Comparison of ENCODE assay signal across 8 mouse cellular contexts in genomic region chr2:4018431-4018876, GRCm38 (mm10). TPM values are rescaled to one million over a fixed set of nuclear protein-coding genes. Genes with fewer than 3 reads are reported as not detected.
DNase-seq lines count a peak whose midpoint lies in the region; ATAC-seq lines count a peak whose summit lies in the region.

No protein-coding gene starts in this region.

- no peak overlapping the region for H3K27ac ChIP-seq in forebrain, embryonic 11.5 days (ENCODE audit: low read depth, low read length)
- H3K27ac ChIP-seq in midbrain, embryonic 12.5 days (replicated peaks), result peak overlapping the region; percentile 69

- no peak overlapping the region for H3K9ac ChIP-seq in forebrain, embryonic 11.5 days (ENCODE audit: low read length)
- no peak overlapping the region; the same call in 1 of the 2 replicates for H3K9ac ChIP-seq in midbrain, embryonic 12.5 days (replicated peaks)

- WGBS in forebrain, embryonic 11.5 days, result 48% methylated on average over 11 of the region's 11 CpGs
- 24% methylated on average over 11 of the region's 11 CpGs for WGBS in midbrain, embryonic 12.5 days

- no peak overlapping the region for H3K4me2 ChIP-seq in forebrain, embryonic 11.5 days (ENCODE audit: low read depth, low read length, severe bottlenecking)
- H3K4me2 ChIP-seq in midbrain, embryonic 12.5 days (replicated peaks), result peak overlapping the region; percentile 43

- no peaks in the 10 kb centered on the region for H3K36me3 ChIP-seq in forebrain, embryonic 11.5 days (ENCODE audit: control insufficient read depth, insufficient read depth, low read length)
- no peaks in the 10 kb centered on the region for H3K36me3 ChIP-seq in midbrain, embryonic 12.5 days

- peak; percentile 9 to 44 for DNase-seq in adrenal gland, adult (ENCODE audit: inconsistent age in 2 of 2, low spot score in 1 of 2)
- DNase-seq in adrenal gland, postnatal 4 days (ENCODE audit: low spot score in 2 of 2), result no peak
- peak; percentile 77 for DNase-seq in brain, adult 2 months (ENCODE audit: low read depth, low spot score)
- peak; percentile 51 for DNase-seq in forebrain, embryonic 11.5 days (ENCODE audit: low spot score)
- peak; percentile 46 for DNase-seq in layer of hippocampus, adult 11-12 months (ENCODE audit: low spot score)
- no peak for DNase-seq in spleen, postnatal 10 days (ENCODE audit: low spot score in 2 of 2)
- DNase-seq in lung, postnatal 36 days, result no peak

- ATAC-seq in forebrain, embryonic 11.5 days (replicated peaks; ENCODE audit: low FRiP score), result peak; percentile 53; the same call in 1 of the 2 replicates
- ATAC-seq in midbrain, embryonic 12.5 days (ENCODE audit: low FRiP score, low read depth), result peak; percentile 94

- peaks cover 4% of the 10 kb centered on the region for H3K4me1 ChIP-seq in forebrain, embryonic 11.5 days (replicated peaks; ENCODE audit: control insufficient read depth, insufficient read depth, low read length)
- peaks cover 19% of the 10 kb centered on the region; the same call in 1 of the 2 replicates for H3K4me1 ChIP-seq in midbrain, embryonic 12.5 days

- no peaks in the 10 kb centered on the region for H3K27me3 ChIP-seq in forebrain, embryonic 11.5 days (ENCODE audit: control insufficient read depth, insufficient read depth, low read length)
- no peaks in the 10 kb centered on the region for H3K27me3 ChIP-seq in midbrain, embryonic 12.5 days

- no peaks in the 10 kb centered on the region for H3K9me3 ChIP-seq in forebrain, embryonic 11.5 days (ENCODE audit: control insufficient read depth, low read length)
- no peaks in the 10 kb centered on the region for H3K9me3 ChIP-seq in midbrain, embryonic 12.5 days

- no peak overlapping the region for H3K4me3 ChIP-seq in forebrain, embryonic 11.5 days (ENCODE audit: low read depth, low read length)
- peak overlapping the region; percentile 15; the same call in 1 of the 2 replicates for H3K4me3 ChIP-seq in midbrain, embryonic 12.5 days

RNA-seq across cellular contexts. Expression of gene Frmd4a, which starts 0.9 kb away (rescaled TPM):
- 10 to 100 TPM; 34.0 to 41.3 TPM for total RNA-seq in adrenal gland, postnatal 4 days (2021)
- polyA plus RNA-seq in forebrain, embryonic 11.5 days (2014; fragmentation: Nextera tagmentation; extraction: Ambion mirVana), result 44.0 and 50.3 TPM in 2 replicates
- polyA plus RNA-seq in midbrain, embryonic 12.5 days (2016; fragmentation: Nextera tagmentation; extraction: Ambion mirVana), result 52.8 and 56.3 TPM in 2 replicates

Comparison
In these comparisons a context has a peak if more than half of its experiments do, and no peak if none do; other contexts are left out.
1. DNase-seq: peak in adrenal gland, adult (2 of 2), brain, adult 2 months (single experiment), forebrain, embryonic 11.5 days (single experiment) and layer of hippocampus, adult 11-12 months (single experiment); none in adrenal gland, postnatal 4 days (0 of 2), spleen, postnatal 10 days (0 of 2) and lung, postnatal 36 days (single experiment).